Mouse (Mus musculus) midbrain, embryonic 12.5 days (tissue): Measurements from ENCODE around the gene Ngef. TPM values are rescaled to one million over a fixed set of nuclear protein-coding genes. Genes with fewer than 3 reads are reported as not detected.

Experiments used
- ATAC-seq: fragments of 200-750 bp; cut with Nextera tagmentation; 2 replicates; pipeline ENCODE4 v1.8.0; 2017; ENCODE audit warnings: low read depth, moderate TSS enrichment, moderate library complexity; ENCODE audit not compliant: low FRiP score
- H3K27ac ChIP-seq: fragments of 300-500 bp; sonication (generic); replicated peaks from 2 replicates; pipeline ENCODE4 v1.5.1; 2016; ENCODE audit warnings: mild to moderate bottlenecking
- H3K27me3 ChIP-seq: fragments of 300-500 bp; sonication (generic); 2 replicates; pipeline ENCODE4 v1.6.1; 2016; ENCODE audit warnings: mild to moderate bottlenecking
- H3K36me3 ChIP-seq: fragments of 300-500 bp; sonication (generic); 2 replicates; pipeline ENCODE4 v1.6.1; 2016
- H3K4me1 ChIP-seq: fragments of 300-500 bp; sonication (generic); 2 replicates; pipeline ENCODE4 v1.6.1; 2016
- H3K4me2 ChIP-seq: fragments of 300-500 bp; sonication (generic); replicated peaks from 2 replicates; pipeline ENCODE4 v1.6.1; 2016; ENCODE audit warnings: mild to moderate bottlenecking, moderate library complexity
- H3K4me3 ChIP-seq: fragments of 300-500 bp; sonication (generic); 2 replicates; pipeline ENCODE4 v1.5.1; 2016; ENCODE audit warnings: mild to moderate bottlenecking
- H3K9ac ChIP-seq: fragments of 300-500 bp; sonication (generic); replicated peaks from 2 replicates; pipeline ENCODE4 v1.6.1; 2016; ENCODE audit warnings: mild to moderate bottlenecking, moderate library complexity
- H3K9me3 ChIP-seq: fragments of 300-500 bp; sonication (generic); 2 replicates; pipeline ENCODE4 v1.6.1; 2016; ENCODE audit warnings: mild to moderate bottlenecking
- WGBS: fragments of 180-500 bp; shearing (Covaris S2); methylation state at CpG from one replicate; pipeline ENCODE4 v1.1.7; 2016; 5-methylcytosine and 5-hydroxymethylcytosine counted together
- polyA plus RNA-seq: library from polyadenylated mRNA; unstranded; fragments of >200 nt; fragmentation: Nextera tagmentation; extraction: Ambion mirVana; gene quantifications from 2 replicates; pipeline ENCODE4 v1.2.1, GENCODE M21; 2016

Gene Ngef
- polyA plus RNA-seq, 1 experiment from 2014 or later: 4.0 TPM

DNA sequence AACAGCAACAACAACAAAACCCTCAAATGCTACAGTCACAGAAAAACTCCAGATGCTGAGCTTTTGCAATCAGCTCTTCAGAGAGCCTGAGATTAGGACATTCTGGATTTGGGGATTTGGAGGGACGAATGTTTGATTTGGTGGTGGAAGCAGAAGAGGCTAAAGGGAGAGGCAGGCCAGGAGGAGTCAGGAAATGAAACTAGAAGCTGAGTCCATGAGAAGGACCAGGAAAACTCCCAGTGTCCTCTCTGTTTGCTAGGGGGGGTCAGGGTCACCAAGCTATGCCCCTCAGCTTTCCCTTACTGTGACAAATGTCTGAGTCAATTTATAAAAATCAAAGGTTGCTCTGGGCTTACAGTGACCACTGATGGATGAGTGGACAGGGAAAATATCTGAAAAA lies 20.1 kb downstream of the Ngef start:
- no peak for ATAC-seq
- no peak overlapping the region for H3K4me3 ChIP-seq
- no peaks in the 10 kb centered on the region for H3K9me3 ChIP-seq
- 68% methylated on average over 1 of the region's 1 CpGs for WGBS
- H3K4me2 ChIP-seq: no peak overlapping the region
- H3K9ac ChIP-seq: no peak overlapping the region
- H3K27me3 ChIP-seq: no peaks in the 10 kb centered on the region
- H3K27ac ChIP-seq: no peak overlapping the region
- no peaks in the 10 kb centered on the region for H3K4me1 ChIP-seq
- H3K36me3 ChIP-seq: no peaks in the 10 kb centered on the region

DNA sequence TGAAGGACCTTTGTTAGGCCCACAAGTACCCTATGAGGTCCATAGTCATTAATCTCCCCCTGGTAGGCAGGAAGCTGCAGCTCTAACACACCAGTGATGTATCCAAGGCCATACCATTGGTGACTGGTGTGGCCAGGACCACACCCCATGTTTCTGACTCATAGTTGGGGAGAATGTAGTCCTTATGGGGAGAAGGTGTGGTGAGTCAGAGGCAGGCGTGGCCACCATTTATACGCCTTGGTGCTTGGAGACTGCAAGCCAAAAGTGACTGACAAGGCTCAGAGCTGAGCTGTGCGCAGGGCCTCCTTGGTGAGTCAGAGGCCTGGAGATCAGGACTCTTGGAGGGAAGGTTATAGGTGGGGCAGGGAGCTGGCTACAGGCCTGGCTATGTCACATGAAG lies 22.7 kb downstream of the Ngef start:
- Histone ChIP-seq H3K4me2 (no peak overlapping the region), H3K9me3 (no peaks in the 10 kb centered on the region), H3K4me1 (no peaks in the 10 kb centered on the region), H3K27ac (no peak overlapping the region), H3K9ac (no peak overlapping the region), H3K27me3 (no peaks in the 10 kb centered on the region), H3K36me3 (no peaks in the 10 kb centered on the region), H3K4me3 (no peak overlapping the region)
- WGBS: 93% methylated on average over 3 of the region's 3 CpGs
- ATAC-seq: no peak

DNA sequence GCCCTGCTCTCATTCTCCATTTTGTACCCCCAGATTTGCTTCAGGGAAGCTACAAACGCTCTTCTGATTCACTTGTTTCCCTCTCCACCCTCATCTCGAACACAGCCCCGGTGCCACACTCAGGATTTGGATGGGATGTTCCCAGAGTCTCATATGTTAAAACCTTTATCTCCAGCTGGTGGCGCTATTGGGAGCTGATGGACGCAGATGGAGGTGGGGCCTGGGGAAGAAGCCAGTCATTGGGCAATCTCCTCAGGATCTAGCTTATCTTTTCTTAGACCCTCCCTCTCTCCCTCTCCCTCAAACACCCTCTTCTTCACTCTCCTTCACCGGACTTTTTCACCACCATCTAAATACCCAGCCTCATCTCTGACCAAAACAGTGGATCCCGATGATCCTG lies 32.1 kb downstream of the Ngef start:
- Histone ChIP-seq H3K4me1 (no peaks in the 10 kb centered on the region), H3K27me3 (no peaks in the 10 kb centered on the region), H3K27ac (no peak overlapping the region), H3K4me3 (no peak overlapping the region), H3K9me3 (no peaks in the 10 kb centered on the region), H3K36me3 (no peaks in the 10 kb centered on the region), H3K9ac (no peak overlapping the region), H3K4me2 (no peak overlapping the region)
- ATAC-seq: no peak
- 30% methylated on average over 7 of the region's 7 CpGs for WGBS

GRCm38 (mm10) chr1:87537008-87537407 lies 36.7 kb downstream of the Ngef start:
- ATAC-seq: no peak
- no peak overlapping the region for H3K4me3 ChIP-seq
- no peak overlapping the region for H3K4me2 ChIP-seq
- H3K9ac ChIP-seq: no peak overlapping the region
- H3K27me3 ChIP-seq: no peaks in the 10 kb centered on the region
- H3K4me1 ChIP-seq: no peaks in the 10 kb centered on the region
- 94% methylated on average over 1 of the region's 1 CpGs for WGBS
- H3K36me3 ChIP-seq: no peaks in the 10 kb centered on the region
- H3K27ac ChIP-seq: no peak overlapping the region
- H3K9me3 ChIP-seq: no peaks in the 10 kb centered on the region

DNA sequence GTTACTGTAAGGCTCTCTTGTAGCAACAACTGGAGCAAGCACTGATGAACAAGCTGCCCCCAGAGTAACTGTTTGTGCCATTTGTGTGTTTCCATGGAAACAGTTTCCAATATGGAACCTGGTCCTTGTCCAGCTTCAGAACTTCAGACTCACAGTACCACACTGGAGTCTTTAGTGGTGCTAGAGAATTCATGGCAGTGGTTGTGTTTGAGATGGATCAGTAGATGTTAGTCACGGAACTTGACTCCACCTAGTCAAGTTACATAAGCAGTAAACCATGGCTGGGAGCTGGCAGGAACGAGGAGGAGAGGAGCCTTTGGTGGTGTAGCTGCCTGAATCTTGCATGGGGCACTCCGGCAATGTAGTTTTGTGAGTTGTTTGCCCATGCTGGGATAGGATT lies 39.6 kb downstream of the Ngef start:
- H3K36me3 ChIP-seq: no peaks in the 10 kb centered on the region
- H3K9me3 ChIP-seq: no peaks in the 10 kb centered on the region
- H3K4me1 ChIP-seq: no peaks in the 10 kb centered on the region
- H3K27me3 ChIP-seq: no peaks in the 10 kb centered on the region
- H3K4me2 ChIP-seq: no peak overlapping the region
- H3K27ac ChIP-seq: no peak overlapping the region
- WGBS: 78% methylated on average over 3 of the region's 3 CpGs
- no peak overlapping the region for H3K9ac ChIP-seq
- no peak for ATAC-seq
- no peak overlapping the region for H3K4me3 ChIP-seq

DNA sequence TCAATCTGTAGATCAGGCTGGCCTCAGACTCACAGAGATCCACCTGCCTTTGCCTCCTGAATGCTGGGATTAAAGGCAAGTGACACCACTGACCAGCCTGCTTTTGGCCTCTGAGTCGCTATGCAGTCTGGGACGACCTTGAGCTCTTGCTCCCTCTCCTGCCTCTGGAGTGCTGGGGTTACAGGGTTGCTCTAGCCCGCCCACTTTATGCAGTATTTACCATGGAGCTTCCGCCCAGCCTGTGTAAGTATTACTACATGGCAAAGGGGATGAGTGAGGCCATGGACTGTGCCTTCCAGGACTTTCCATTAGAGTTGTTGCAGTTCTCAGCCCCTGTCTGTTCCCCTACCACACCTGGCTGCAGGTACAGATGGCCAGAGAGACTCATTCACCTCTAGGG lies 41.3 kb downstream of the Ngef start:
- WGBS: 83% methylated on average over 4 of the region's 4 CpGs
- no peaks in the 10 kb centered on the region for H3K9me3 ChIP-seq
- no peaks in the 10 kb centered on the region for H3K4me1 ChIP-seq
- no peak overlapping the region for H3K27ac ChIP-seq
- no peak overlapping the region for H3K4me2 ChIP-seq
- H3K36me3 ChIP-seq: no peaks in the 10 kb centered on the region
- H3K27me3 ChIP-seq: no peaks in the 10 kb centered on the region
- no peak overlapping the region for H3K4me3 ChIP-seq
- no peak for ATAC-seq
- no peak overlapping the region for H3K9ac ChIP-seq

DNA sequence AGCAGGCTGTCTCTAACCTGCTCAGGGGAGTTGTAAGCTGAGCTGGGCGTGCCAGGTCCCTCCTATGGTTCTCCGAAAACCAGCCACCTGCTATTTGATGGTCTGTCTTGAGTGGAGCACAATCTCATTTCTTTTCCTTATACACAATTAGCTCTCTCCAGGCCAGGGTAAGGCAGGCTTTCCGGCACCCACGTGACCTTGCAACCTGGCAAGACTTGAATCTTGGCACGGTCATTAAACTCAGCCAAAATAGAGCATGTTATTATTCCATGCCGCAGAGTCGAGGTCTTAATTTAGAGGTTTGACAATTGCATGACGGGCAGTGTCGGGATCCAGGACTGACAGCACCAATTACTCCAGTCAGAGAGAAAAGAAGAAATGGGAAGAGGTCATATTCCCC lies 46.5 kb downstream of the Ngef start:
- Histone ChIP-seq H3K4me2 (no peak overlapping the region), H3K9ac (no peak overlapping the region), H3K27ac (no peak overlapping the region), H3K9me3 (no peaks in the 10 kb centered on the region), H3K36me3 (no peaks in the 10 kb centered on the region), H3K4me3 (no peak overlapping the region), H3K27me3 (no peaks in the 10 kb centered on the region), H3K4me1 (no peaks in the 10 kb centered on the region)
- no peak for ATAC-seq
- 82% methylated on average over 9 of the region's 9 CpGs for WGBS

- Histone ChIP-seq H3K9ac (no peak overlapping the region), H3K4me3 (no peak overlapping the region), H3K4me2 (no peak overlapping the region), H3K27me3 (no peaks in the 10 kb centered on the region), H3K36me3 (no peaks in the 10 kb centered on the region), H3K27ac (no peak overlapping the region), H3K4me1 (0 out of 2 replicates have a peak, but pooled peaks cover 3% of the 10 kb centered on the region), H3K9me3 (no peaks in the 10 kb centered on the region)
- WGBS: 90% methylated on average over 7 of the region's 7 CpGs
- ATAC-seq: no peak
Measured at GRCm38 (mm10) chr1:87525041-87525440, 48.6 kb downstream of the Ngef start.

- no peak for ATAC-seq
- WGBS: 64% methylated on average over 1 of the region's 1 CpGs
- Histone ChIP-seq H3K27me3 (no peaks in the 10 kb centered on the region), H3K36me3 (no peaks in the 10 kb centered on the region), H3K4me3 (no peak overlapping the region), H3K9me3 (no peaks in the 10 kb centered on the region), H3K4me2 (no peak overlapping the region), H3K9ac (no peak overlapping the region), H3K27ac (no peak overlapping the region), H3K4me1 (0 out of 2 replicates have a peak, but pooled peaks cover 3% of the 10 kb centered on the region)
Measured at GRCm38 (mm10) chr1:87521523-87521922, 52.1 kb downstream of the Ngef start.

DNA sequence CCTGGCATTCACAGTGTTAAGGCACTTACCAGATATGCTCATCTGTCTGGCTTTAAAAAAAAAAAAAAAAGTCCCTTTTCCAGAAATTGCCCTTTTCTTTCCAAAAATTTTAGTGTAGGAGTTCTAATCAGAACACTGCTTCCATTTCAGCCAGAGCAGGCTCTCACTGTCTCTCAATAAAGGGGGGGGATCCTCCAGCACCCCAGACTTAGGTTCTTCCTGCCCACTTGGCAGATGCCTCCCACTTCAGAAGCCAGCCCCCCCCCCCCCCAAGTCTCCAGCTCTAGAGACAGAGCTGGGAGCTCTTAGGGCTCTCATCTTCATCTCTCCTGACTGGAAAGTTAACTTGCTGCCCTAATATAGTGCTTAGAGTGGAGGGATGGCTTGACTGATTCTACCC lies 53.2 kb downstream of the Ngef start:
- H3K27me3 ChIP-seq: no peaks in the 10 kb centered on the region
- H3K27ac ChIP-seq: no peak overlapping the region
- no peaks in the 10 kb centered on the region for H3K9me3 ChIP-seq
- no peak overlapping the region for H3K9ac ChIP-seq
- ATAC-seq: no peak
- H3K36me3 ChIP-seq: no peaks in the 10 kb centered on the region
- H3K4me2 ChIP-seq: no peak overlapping the region
- H3K4me1 ChIP-seq: 0 out of 2 replicates have a peak, but pooled peaks cover 3% of the 10 kb centered on the region
- no peak overlapping the region for H3K4me3 ChIP-seq

DNA sequence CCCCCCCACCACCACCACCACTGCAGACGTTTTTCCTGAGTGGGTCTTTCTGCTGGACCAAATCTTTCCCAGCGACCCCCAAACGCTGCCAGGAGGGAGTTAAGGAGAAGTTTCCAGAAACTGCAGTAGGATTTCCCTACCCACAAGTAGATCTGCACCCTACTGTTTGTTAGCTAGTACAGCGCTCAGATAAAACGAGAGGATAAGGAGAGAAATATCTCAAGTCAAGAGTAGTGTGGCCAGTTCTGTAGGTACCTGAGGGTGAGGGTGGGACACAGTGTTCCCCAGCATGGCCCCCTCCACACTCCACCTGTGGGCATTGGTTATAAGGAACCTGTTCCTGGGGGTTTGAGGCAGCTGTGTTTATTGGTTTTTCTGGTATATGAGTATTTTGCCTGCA lies 62.8 kb downstream of the Ngef start:
- 27% methylated on average over 5 of the region's 5 CpGs for WGBS
- no peak for ATAC-seq
- Histone ChIP-seq H3K4me2 (peak overlapping the region; percentile 98), H3K27ac (no peak overlapping the region), H3K4me3 (peak overlapping the region; percentile 80; the same call in 1 of the 2 replicates), H3K9me3 (no peaks in the 10 kb centered on the region), H3K27me3 (peaks cover 39% of the 10 kb centered on the region), H3K36me3 (no peaks in the 10 kb centered on the region), H3K4me1 (peaks cover 9% of the 10 kb centered on the region), H3K9ac (no peak overlapping the region)

DNA sequence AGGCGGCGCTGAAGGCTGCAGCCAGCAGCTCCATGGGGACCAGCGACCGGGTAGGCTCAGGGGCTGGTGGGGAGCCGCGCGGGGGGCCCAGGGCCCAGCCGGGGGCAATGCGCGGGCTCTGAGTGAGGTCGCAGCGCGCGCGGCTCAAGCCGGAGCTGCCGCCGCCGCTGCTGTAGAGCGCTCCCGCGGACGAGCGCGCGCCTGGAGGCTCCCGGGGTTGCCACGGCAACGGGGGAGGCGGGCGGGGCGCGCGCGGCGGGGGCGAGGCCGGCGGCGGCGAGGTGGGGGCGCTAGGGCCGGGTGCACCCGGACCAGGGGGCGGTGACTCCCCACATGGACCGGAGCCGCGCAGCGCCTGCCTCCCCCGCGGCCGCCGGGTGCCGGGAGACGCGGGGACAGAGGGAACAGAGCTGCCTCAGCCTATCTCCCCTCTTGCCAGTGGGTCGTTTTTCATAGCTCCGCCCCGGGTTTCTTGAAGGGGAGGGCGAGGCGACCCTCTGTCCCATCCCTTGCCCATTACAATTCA lies 63.4 kb downstream of the Ngef start:
- Histone ChIP-seq H3K27me3 (peaks cover 39% of the 10 kb centered on the region), H3K27ac (no peak overlapping the region)
- 0% methylated on average over 60 of the region's 61 CpGs for WGBS

GRCm38 (mm10) chr1:87509561-87510165 lies 64.0 kb downstream of the Ngef start, which contains the start of gene Neu2:
Gene Neu2, plus strand, starts transcription at chr1:87509889.
- H3K27ac ChIP-seq: no peak within 1 kb of the TSS
- H3K9me3 ChIP-seq: no peaks in the 10 kb centered on the region
- peak within 1 kb of the TSS; percentile 98 for H3K4me2 ChIP-seq
- peak within 1 kb of the TSS; percentile 67 for H3K9ac ChIP-seq
- H3K4me1 ChIP-seq: peaks cover 9% of the 10 kb centered on the region
- H3K4me3 ChIP-seq: peak within 1 kb of the TSS; percentile 80
- H3K27me3 ChIP-seq: peaks cover 39% of the 10 kb centered on the region
- H3K36me3 ChIP-seq: no peaks in the 10 kb centered on the region
- under 1% methylated on average over 53 of the region's 56 CpGs for WGBS
- peak; percentile 20 for ATAC-seq

More for the DNA sequence above, 63.4 kb downstream of the Ngef start:
- Histone ChIP-seq H3K4me3 (peak overlapping the region; percentile 80), H3K4me1 (peaks cover 9% of the 10 kb centered on the region), H3K4me2 (peak overlapping the region; percentile 98), H3K9me3 (no peaks in the 10 kb centered on the region), H3K36me3 (no peaks in the 10 kb centered on the region), H3K9ac (peak overlapping the region; percentile 67)
- peak; percentile 87 for ATAC-seq
